Mouse (Mus musculus): ENCODE measurements around the gene Mup13.
"Not testable (repeated sequence)": the region's sequence is repeated elsewhere in the genome, so short reads cannot be mapped to it uniquely, and the experiment has no call there.

The Mup13 gene

DNA sequence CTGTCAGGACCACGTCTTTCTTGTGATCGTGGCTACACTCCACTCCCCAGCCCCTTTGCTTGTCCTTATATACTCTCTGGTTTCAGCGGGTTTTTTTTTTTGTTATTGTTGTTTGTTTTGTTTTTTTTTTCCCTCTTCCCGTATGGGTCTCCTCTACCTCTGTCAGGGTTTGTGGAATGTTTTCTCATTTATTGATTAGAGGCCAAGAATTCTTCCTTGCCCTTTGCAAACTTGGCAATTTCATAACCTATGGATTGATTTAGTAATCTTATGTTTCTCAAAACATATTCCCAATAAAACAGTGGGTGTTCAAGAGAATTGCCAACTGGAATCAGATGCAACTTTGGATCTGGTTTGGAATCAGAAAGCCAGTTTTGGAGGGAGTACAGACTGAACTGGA lies at the start of gene Mup13:
Gene Mup13 (minus strand): TSS at position 101 of the 400 bp plus-strand sequence.
- not testable (repeated sequence) for TF ChIP-seq GATA4 (IDR thresholded peaks at IDR 0.05; ENCODE audit: insufficient replicate concordance, low read length)

Data from liver, adult (tissue).